Comparison of ENCODE assay signal across 9 mouse cellular contexts in the genomic region with DNA sequence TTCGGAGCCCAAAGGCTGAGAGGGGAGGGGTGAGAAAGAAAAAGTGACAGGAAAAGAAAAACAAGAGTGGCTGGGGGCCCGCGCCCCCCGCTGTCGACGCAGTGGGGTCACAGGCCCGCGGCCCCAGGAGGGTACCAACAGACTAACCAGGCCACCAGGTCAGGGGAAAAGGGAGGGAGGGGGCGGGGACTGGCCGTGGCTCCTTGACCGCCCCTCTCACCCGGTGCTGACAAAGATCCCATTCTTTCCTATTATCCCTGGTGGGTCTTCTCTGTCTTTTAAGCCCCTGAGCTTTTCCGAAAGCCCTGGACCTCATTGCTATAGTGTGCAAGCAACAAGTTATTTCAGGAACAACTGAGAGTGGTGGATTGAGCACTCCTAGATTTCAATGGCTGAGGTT. TPM values are rescaled to one million over a fixed set of nuclear protein-coding genes. Genes with fewer than 3 reads are reported as not detected.
DNase-seq lines count a peak whose midpoint lies in the region; ATAC-seq and TF ChIP-seq lines count a peak whose summit lies in the region.
"Had no signal": no experiment of that assay in that cellular context is flagged by ENCODE, and none has a peak within 500 bp of the region (broad histone marks: within the 10 kb centered on the region; RNA-seq: fewer than 3 reads in every experiment).

No protein-coding gene starts in this region.

- no peaks in the 10 kb centered on the region for H3K36me3 ChIP-seq in neural tube, embryonic 11.5 days (ENCODE audit: control insufficient read depth, insufficient read depth, low read length)
- no peaks in the 10 kb centered on the region for H3K36me3 ChIP-seq in limb, embryonic 14.5 days (ENCODE audit: control insufficient read depth, insufficient read depth, low read length)
- H3K36me3 ChIP-seq in stomach, postnatal 0 days (ENCODE audit: control insufficient read depth, insufficient read depth, low read length), result no peaks in the 10 kb centered on the region

- H3K4me2 ChIP-seq in neural tube, embryonic 11.5 days (ENCODE audit: low read depth), result peak overlapping the region; percentile 49
- peak overlapping the region; percentile 57 for H3K4me2 ChIP-seq in limb, embryonic 14.5 days (replicated peaks; ENCODE audit: low read depth, low read length, severe bottlenecking)
- peak overlapping the region; percentile 51 for H3K4me2 ChIP-seq in stomach, postnatal 0 days (replicated peaks; ENCODE audit: low read depth)

- WGBS in neural tube, embryonic 11.5 days, result 37% methylated on average over 13 of the region's 13 CpGs
- WGBS in limb, embryonic 14.5 days, result 19% methylated on average over 11 of the region's 13 CpGs
- 14% methylated on average over 12 of the region's 13 CpGs for WGBS in stomach, postnatal 0 days

- no peaks in the 10 kb centered on the region for H3K27me3 ChIP-seq in neural tube, embryonic 11.5 days (ENCODE audit: control insufficient read depth, insufficient read depth, low read length)
- H3K27me3 ChIP-seq in limb, embryonic 14.5 days (ENCODE audit: control insufficient read depth, insufficient read depth, low read length), result 0 out of 2 replicates have a peak, but pooled peaks cover 3% of the 10 kb centered on the region
- no peaks in the 10 kb centered on the region for H3K27me3 ChIP-seq in stomach, postnatal 0 days (ENCODE audit: control insufficient read depth, insufficient read depth, low read length)

- DNase-seq in embryo, embryonic 10 days (ENCODE audit: low spot score), result peak; percentile 54
- no peak for DNase-seq in embryo, embryonic 11 days
- DNase-seq in neural tube, embryonic 11.5 days (ENCODE audit: low spot score), result no peak
- DNase-seq in neural tube, embryonic 10.5 days (ENCODE audit: extremely low spot score, low spot score), result no peak
- DNase-seq in limb, embryonic 14.5 days (ENCODE audit: low spot score), result no peak
- no peak for DNase-seq in stomach, postnatal 0 days (ENCODE audit: low spot score)
- DNase-seq in T-cell, adult 2 months (ENCODE audit: low spot score), result no peak
- no peak for DNase-seq in yolk sac, embryonic 10.5 days (ENCODE audit: low spot score)
- DNase-seq: right cerebral cortex, adult 18-20 months had no signal

- H3K27ac ChIP-seq in neural tube, embryonic 11.5 days (ENCODE audit: low read depth, low read length), result no peak overlapping the region
- H3K27ac ChIP-seq in limb, embryonic 14.5 days (replicated peaks; ENCODE audit: low read depth, low read length), result no peak overlapping the region
- no peak overlapping the region for H3K27ac ChIP-seq in stomach, postnatal 0 days (replicated peaks)

- H3K9me3 ChIP-seq in neural tube, embryonic 11.5 days (ENCODE audit: control insufficient read depth, low read length), result no peaks in the 10 kb centered on the region
- no peaks in the 10 kb centered on the region for H3K9me3 ChIP-seq in limb, embryonic 14.5 days (ENCODE audit: control insufficient read depth, low read length)
- H3K9me3 ChIP-seq in stomach, postnatal 0 days (ENCODE audit: control insufficient read depth, low read length), result no peaks in the 10 kb centered on the region

- peak overlapping the region; percentile 22 for H3K9ac ChIP-seq in neural tube, embryonic 11.5 days (ENCODE audit: low read length)
- peak overlapping the region; percentile 45; the same call in 1 of the 2 replicates for H3K9ac ChIP-seq in limb, embryonic 14.5 days (ENCODE audit: low read depth, low read length, severe bottlenecking)
- no peak overlapping the region for H3K9ac ChIP-seq in stomach, postnatal 0 days (ENCODE audit: low read length)

- ATAC-seq in neural tube, embryonic 11.5 days (ENCODE audit: insufficient read depth, low FRiP score, low TSS enrichment), result peak; percentile 74
- ATAC-seq in limb, embryonic 14.5 days (ENCODE audit: low FRiP score, low read depth), result peak; percentile 53
- no peak for ATAC-seq in stomach, postnatal 0 days (ENCODE audit: low FRiP score, low TSS enrichment)

- TF ChIP-seq POLR2A in limb, embryonic 14.5 days (IDR thresholded peaks at IDR 0.05; ENCODE audit: borderline replicate concordance, extremely low read depth, insufficient read depth, insufficient read length), result no peak

- no peak for TF ChIP-seq EP300 in stomach, postnatal 0 days (optimal IDR thresholded peaks at IDR 0.05)

- no peaks in the 10 kb centered on the region for H3K4me1 ChIP-seq in neural tube, embryonic 11.5 days (ENCODE audit: control insufficient read depth, insufficient read depth, low read length)
- no peaks in the 10 kb centered on the region for H3K4me1 ChIP-seq in limb, embryonic 14.5 days (ENCODE audit: control insufficient read depth, insufficient read depth, low read length)
- H3K4me1 ChIP-seq in stomach, postnatal 0 days (replicated peaks; ENCODE audit: control insufficient read depth, insufficient read depth), result no peaks in the 10 kb centered on the region

- no peak for TF ChIP-seq CTCF in stomach, postnatal 0 days (IDR thresholded peaks at IDR 0.05; ENCODE audit: low read depth)

- H3K4me3 ChIP-seq in neural tube, embryonic 11.5 days (ENCODE audit: low read depth, low read length), result peak overlapping the region; percentile 37
- peak overlapping the region; percentile 46 for H3K4me3 ChIP-seq in limb, embryonic 14.5 days (replicated peaks; ENCODE audit: low read length)
- peak overlapping the region; percentile 34 for H3K4me3 ChIP-seq in stomach, postnatal 0 days (ENCODE audit: low read depth, low read length)

RNA-seq across cellular contexts. Expression of gene Fndc3c1, which starts 0.5 kb away (rescaled TPM):
- polyA plus RNA-seq in neural tube, embryonic 11.5 days (2014; fragmentation: Nextera tagmentation; extraction: Ambion mirVana), result 46.2 and 46.6 TPM in 2 replicates
- polyA plus RNA-seq in limb, embryonic 14.5 days (2012; rRNA removed), result 16.9 and 19.2 TPM in 2 replicates
- polyA plus RNA-seq in limb, embryonic 14.5 days (2014; fragmentation: Nextera tagmentation; extraction: Ambion mirVana), result 14.0 and 15.4 TPM in 2 replicates
- 0.25 and 0.62 TPM in 2 replicates for polyA plus RNA-seq in stomach, postnatal 0 days (2015; fragmentation: Nextera tagmentation; extraction: Ambion mirVana)
